Mouse (Mus musculus) limb, embryonic 10.5 days (tissue): Measurements from ENCODE around the gene Arpp19. TPM values are rescaled to one million over a fixed set of nuclear protein-coding genes. Genes with fewer than 3 reads are reported as not detected.

ENCODE experiments used
- DNase-seq: peaks from one replicate; pipeline ENCODE4 v3.0.0-alpha.2; 2017; ENCODE audit warnings: low spot score
- H3K27ac ChIP-seq: fragments of 300-500 bp; sonication (generic); 2 replicates; pipeline ENCODE4 v1.5.1; 2016; ENCODE audit warnings: mild to moderate bottlenecking
- H3K27me3 ChIP-seq: fragments of 300-500 bp; sonication (generic); 2 replicates; pipeline ENCODE4 v1.6.1; 2016; ENCODE audit warnings: low read depth, mild to moderate bottlenecking; ENCODE audit not compliant: poor library complexity, severe bottlenecking
- H3K36me3 ChIP-seq: fragments of 300-500 bp; sonication (generic); 2 replicates; pipeline ENCODE4 v1.6.1; 2016; ENCODE audit warnings: mild to moderate bottlenecking, moderate library complexity
- H3K4me1 ChIP-seq: fragments of 300-500 bp; sonication (generic); 2 replicates; pipeline ENCODE4 v1.6.1; 2016
- H3K4me3 ChIP-seq: fragments of 300-500 bp; sonication (generic); 2 replicates; pipeline ENCODE4 v1.5.1; 2016; ENCODE audit warnings: mild to moderate bottlenecking, moderate library complexity
- H3K9me3 ChIP-seq: fragments of 300-500 bp; sonication (generic); replicated peaks from 2 replicates; pipeline ENCODE4 v1.6.1; 2016; ENCODE audit warnings: mild to moderate bottlenecking
- WGBS: fragments of 180-500 bp; shearing (Covaris S2); methylation state at CpG from one replicate; pipeline ENCODE4 v1.1.7; 2016; 5-methylcytosine and 5-hydroxymethylcytosine counted together
- polyA plus RNA-seq: library from polyadenylated mRNA; unstranded; fragments of >200 nt; fragmentation: Nextera tagmentation; extraction: Ambion mirVana; gene quantifications from 2 replicates; pipeline ENCODE4 v1.2.1, GENCODE M21; 2016

The Arpp19 gene
- polyA plus RNA-seq, 1 experiment from 2014 or later = 364 TPM

- 85% methylated on average over 2 of the region's 2 CpGs for WGBS
- Histone ChIP-seq H3K27me3 (no peaks in the 10 kb centered on the region), H3K9me3 (no peaks in the 10 kb centered on the region), H3K4me1 (no peaks in the 10 kb centered on the region), H3K36me3 (no peaks in the 10 kb centered on the region), H3K27ac (no peak overlapping the region), H3K4me3 (no peak overlapping the region)
- DNase-seq = no peak
These were observed 50.4 kb downstream of the Arpp19 start for GRCm38 (mm10) chr9:75087823-75088222.

GRCm38 (mm10) chr9:75089285-75089684 lies 51.9 kb downstream of the Arpp19 start:
- no peaks in the 10 kb centered on the region for H3K9me3 ChIP-seq
- WGBS = 79% methylated on average over 3 of the region's 3 CpGs
- H3K27ac ChIP-seq = no peak overlapping the region
- H3K4me3 ChIP-seq = no peak overlapping the region
- no peaks in the 10 kb centered on the region for H3K36me3 ChIP-seq
- no peaks in the 10 kb centered on the region for H3K27me3 ChIP-seq
- H3K4me1 ChIP-seq = no peaks in the 10 kb centered on the region
- no peak for DNase-seq

- DNase-seq = no peak
- H3K9me3 ChIP-seq = no peaks in the 10 kb centered on the region
- H3K4me1 ChIP-seq = no peaks in the 10 kb centered on the region
- no peak overlapping the region for H3K27ac ChIP-seq
- H3K36me3 ChIP-seq = no peaks in the 10 kb centered on the region
- H3K27me3 ChIP-seq = no peaks in the 10 kb centered on the region
- 89% methylated on average over 1 of the region's 1 CpGs for WGBS
- H3K4me3 ChIP-seq = no peak overlapping the region
These were observed 54.7 kb downstream of the Arpp19 start for GRCm38 (mm10) chr9:75092134-75092533.

- no peaks in the 10 kb centered on the region for H3K36me3 ChIP-seq
- no peaks in the 10 kb centered on the region for H3K4me1 ChIP-seq
- WGBS = 89% methylated on average over 3 of the region's 3 CpGs
- no peak overlapping the region for H3K4me3 ChIP-seq
- H3K9me3 ChIP-seq = no peaks in the 10 kb centered on the region
- H3K27ac ChIP-seq = no peak overlapping the region
- H3K27me3 ChIP-seq = no peaks in the 10 kb centered on the region
- no peak for DNase-seq
These were observed 57.3 kb downstream of the Arpp19 start for GRCm38 (mm10) chr9:75094762-75095161.

GRCm38 (mm10) chr9:75098937-75099336 lies 61.5 kb downstream of the Arpp19 start:
- Histone ChIP-seq H3K36me3 (no peaks in the 10 kb centered on the region), H3K4me1 (no peaks in the 10 kb centered on the region), H3K4me3 (no peak overlapping the region), H3K9me3 (no peaks in the 10 kb centered on the region), H3K27ac (no peak overlapping the region), H3K27me3 (no peaks in the 10 kb centered on the region)
- 96% methylated on average over 9 of the region's 9 CpGs for WGBS
- no peak for DNase-seq

- Histone ChIP-seq H3K27me3 (no peaks in the 10 kb centered on the region), H3K4me1 (no peaks in the 10 kb centered on the region), H3K9me3 (no peaks in the 10 kb centered on the region), H3K4me3 (no peak overlapping the region), H3K36me3 (no peaks in the 10 kb centered on the region), H3K27ac (no peak overlapping the region)
- DNase-seq = no peak
- WGBS = 96% methylated on average over 8 of the region's 8 CpGs
These were observed 62.9 kb downstream of the Arpp19 start for GRCm38 (mm10) chr9:75100157-75100781.

GRCm38 (mm10) chr9:75102131-75102530 lies 64.7 kb downstream of the Arpp19 start:
- Histone ChIP-seq H3K27ac (no peak overlapping the region), H3K4me3 (no peak overlapping the region), H3K9me3 (no peaks in the 10 kb centered on the region), H3K4me1 (no peaks in the 10 kb centered on the region), H3K27me3 (no peaks in the 10 kb centered on the region), H3K36me3 (no peaks in the 10 kb centered on the region)
- no peak for DNase-seq

Other genes starting within 250 kb of the Arpp19 start
- 0.08 TPM in 1 of 2 replicates, not detected in the other for gene Onecut1, start 175.7 kb upstream of the Arpp19 start, polyA plus RNA-seq
- gene Fam214a, start 84.7 kb upstream of the Arpp19 start, polyA plus RNA-seq = 4.0 and 6.4 TPM in 2 replicates
- 17.6 and 19.8 TPM in 2 replicates for gene Myo5a, start 33.4 kb downstream of the Arpp19 start, polyA plus RNA-seq
- 0.41 and 0.58 TPM in 2 replicates for gene Myo5c, start 194.4 kb downstream of the Arpp19 start, polyA plus RNA-seq